Mouse (Mus musculus) heart, adult 11 months (tissue): Measurements from ENCODE around the gene Slc25a29.

Experiments
- DNase-seq: peaks from one replicate; pipeline ENCODE4 v3.0.0; 2022

Slc25a29 gene

GRCm38 (mm10) chr12:108833408-108833807 lies 2.3 kb downstream of the Slc25a29 start:
- peak; percentile 83 for DNase-seq

- peak; percentile 86 for DNase-seq
Measured at GRCm38 (mm10) chr12:108832851-108833250, 2.8 kb downstream of the Slc25a29 start.

- DNase-seq, result peak; percentile 95
Measured at GRCm38 (mm10) chr12:108831966-108832643, 3.6 kb downstream of the Slc25a29 start.

- DNase-seq, result no peak
Measured at GRCm38 (mm10) chr12:108830358-108830757, 5.3 kb downstream of the Slc25a29 start.

- DNase-seq, result peak; percentile 91
Measured at GRCm38 (mm10) chr12:108829636-108830035, 6.0 kb downstream of the Slc25a29 start.

- peak; percentile 88 for DNase-seq
Measured at GRCm38 (mm10) chr12:108827641-108828040, 8.0 kb downstream of the Slc25a29 start.

- DNase-seq, result peak; percentile 91
Measured at GRCm38 (mm10) chr12:108826958-108827535, 8.6 kb downstream of the Slc25a29 start.

- DNase-seq, result peak; percentile 84
Measured at GRCm38 (mm10) chr12:108826282-108826957, 9.3 kb downstream of the Slc25a29 start.

GRCm38 (mm10) chr12:108825561-108826224 lies 10.0 kb downstream of the Slc25a29 start:
- peak; percentile 77 for DNase-seq

- peak; percentile 76 for DNase-seq
Measured at GRCm38 (mm10) chr12:108824225-108824874, 11.3 kb downstream of the Slc25a29 start.

- DNase-seq, result no peak
Measured at GRCm38 (mm10) chr12:108823036-108823435, 12.6 kb downstream of the Slc25a29 start.

GRCm38 (mm10) chr12:108820461-108820860 lies 15.2 kb downstream of the Slc25a29 start:
- peak; percentile 85 for DNase-seq

- DNase-seq, result peak; percentile 86
Measured at GRCm38 (mm10) chr12:108816569-108816968, 19.1 kb downstream of the Slc25a29 start.

GRCm38 (mm10) chr12:108814470-108814869 lies 21.2 kb downstream of the Slc25a29 start:
- peak; percentile 70 for DNase-seq

GRCm38 (mm10) chr12:108812463-108812862 lies 23.2 kb downstream of the Slc25a29 start:
- peak; percentile 45 for DNase-seq

GRCm38 (mm10) chr12:108811133-108811532 lies 24.6 kb downstream of the Slc25a29 start:
- DNase-seq, result peak; percentile 81

- DNase-seq, result peak; percentile 82
Measured at GRCm38 (mm10) chr12:108810309-108810708, 25.4 kb downstream of the Slc25a29 start.

GRCm38 (mm10) chr12:108809771-108810170 lies 25.9 kb downstream of the Slc25a29 start:
- peak; percentile 81 for DNase-seq

- DNase-seq, result peak; percentile 63
Measured at GRCm38 (mm10) chr12:108808465-108808864, 27.2 kb downstream of the Slc25a29 start.

- peak; percentile 75 for DNase-seq
Measured at GRCm38 (mm10) chr12:108804388-108804787, 31.3 kb downstream of the Slc25a29 start.

- DNase-seq, result peak; percentile 85
Measured at GRCm38 (mm10) chr12:108801613-108802012, 34.1 kb downstream of the Slc25a29 start.

- peak; percentile 68 for DNase-seq
Measured at GRCm38 (mm10) chr12:108794979-108795537, 40.6 kb downstream of the Slc25a29 start.
